Mouse (Mus musculus) liver, embryonic 16.5 days (tissue): ENCODE measurements around the gene Cdc42se2. TPM values are rescaled to one million over a fixed set of nuclear protein-coding genes. Genes with fewer than 3 reads are reported as not detected.

Source experiments
- ATAC-seq: fragments of 200-750 bp; cut with Nextera tagmentation; 2 replicates; pipeline ENCODE4 v1.8.0; 2017; ENCODE audit warnings: low read depth, mild to moderate bottlenecking, moderate number of reproducible peaks, moderate library complexity
- H3K27ac ChIP-seq: fragments of 300-500 bp; sonication (generic); 2 replicates; pipeline ENCODE4 v1.5.1; 2014; ENCODE audit warnings: mild to moderate bottlenecking, low read length
- H3K27me3 ChIP-seq: fragments of 300-500 bp; sonication (generic); 2 replicates; pipeline ENCODE4 v1.6.1; 2014; ENCODE audit warnings: low read depth, low read length, mixed read lengths; ENCODE audit not compliant: control insufficient read depth, insufficient read depth
- H3K36me3 ChIP-seq: fragments of 300-500 bp; sonication (generic); 2 replicates; pipeline ENCODE4 v1.6.1; 2014; ENCODE audit warnings: mild to moderate bottlenecking; ENCODE audit not compliant: control insufficient read depth, insufficient read depth
- H3K4me1 ChIP-seq: fragments of 300-500 bp; sonication (generic); 2 replicates; pipeline ENCODE4 v1.6.1; 2014; ENCODE audit warnings: low read depth, low read length, mixed read lengths; ENCODE audit not compliant: control insufficient read depth
- H3K4me2 ChIP-seq: fragments of 300-500 bp; sonication (generic); 2 replicates; pipeline ENCODE4 v1.6.1; 2014; ENCODE audit warnings: low read depth, low read length, mixed read lengths
- H3K4me3 ChIP-seq: fragments of 300-500 bp; sonication (generic); 2 replicates; pipeline ENCODE4 v1.5.1; 2014; ENCODE audit warnings: low read depth, mild to moderate bottlenecking, low read length
- H3K9ac ChIP-seq: fragments of 300-500 bp; sonication (generic); 2 replicates; pipeline ENCODE4 v1.6.1; 2014; ENCODE audit warnings: low read depth, low read length
- H3K9me3 ChIP-seq: fragments of 300-500 bp; sonication (generic); replicated peaks from 2 replicates; pipeline ENCODE4 v1.6.1; 2016; ENCODE audit warnings: low read length; ENCODE audit not compliant: control insufficient read depth
- WGBS: fragments of 180-500 bp; shearing (Covaris S2); extraction: QIAGEN DNeasy Blood & Tissue Kit; methylation state at CpG from one replicate; pipeline ENCODE4 v1.1.7; 2014; ENCODE audit not compliant: insufficient replicate concordance; 5-methylcytosine and 5-hydroxymethylcytosine counted together
- polyA plus RNA-seq: library from polyadenylated mRNA; unstranded; fragments of >200 nt; fragmentation: Nextera tagmentation; extraction: Ambion mirVana; gene quantifications from 2 replicates; pipeline ENCODE4 v1.2.1, GENCODE M21; 2015

The Cdc42se2 gene
- polyA plus RNA-seq, 1 experiment from 2014 or later = 19.1 TPM

- Histone ChIP-seq H3K4me2 (no peak overlapping the region), H3K36me3 (peaks cover 7% of the 10 kb centered on the region), H3K27ac (no peak overlapping the region), H3K4me3 (no peak overlapping the region), H3K9me3 (no peaks in the 10 kb centered on the region), H3K27me3 (no peaks in the 10 kb centered on the region), H3K4me1 (no peaks in the 10 kb centered on the region), H3K9ac (no peak overlapping the region)
- 54% methylated on average over 4 of the region's 4 CpGs for WGBS
- ATAC-seq = no peak
Observed at GRCm38 (mm10) chr11:54695951-54696350, 91.5 kb downstream of the Cdc42se2 start.

GRCm38 (mm10) chr11:54694291-54694690 is 93.2 kb downstream of the Cdc42se2 start:
- ATAC-seq = no peak
- Histone ChIP-seq H3K27me3 (no peaks in the 10 kb centered on the region), H3K9ac (no peak overlapping the region), H3K4me1 (no peaks in the 10 kb centered on the region), H3K4me2 (no peak overlapping the region), H3K27ac (no peak overlapping the region), H3K4me3 (no peak overlapping the region), H3K36me3 (peaks cover 13% of the 10 kb centered on the region), H3K9me3 (no peaks in the 10 kb centered on the region)
- WGBS = 69% methylated on average over 8 of the region's 8 CpGs

GRCm38 (mm10) chr11:54693696-54694095 is 93.8 kb downstream of the Cdc42se2 start:
- H3K36me3 ChIP-seq = peaks cover 13% of the 10 kb centered on the region
- H3K9ac ChIP-seq = no peak overlapping the region
- H3K27me3 ChIP-seq = no peaks in the 10 kb centered on the region
- H3K4me2 ChIP-seq = no peak overlapping the region
- H3K9me3 ChIP-seq = no peaks in the 10 kb centered on the region
- no peak for ATAC-seq
- H3K27ac ChIP-seq = no peak overlapping the region
- no peaks in the 10 kb centered on the region for H3K4me1 ChIP-seq
- WGBS = 78% methylated on average over 6 of the region's 6 CpGs
- no peak overlapping the region for H3K4me3 ChIP-seq

- peaks cover 11% of the 10 kb centered on the region for H3K36me3 ChIP-seq
- no peaks in the 10 kb centered on the region for H3K9me3 ChIP-seq
- ATAC-seq = no peak
- H3K27ac ChIP-seq = no peak overlapping the region
- H3K4me2 ChIP-seq = no peak overlapping the region
- no peak overlapping the region for H3K9ac ChIP-seq
- no peaks in the 10 kb centered on the region for H3K4me1 ChIP-seq
- no peak overlapping the region for H3K4me3 ChIP-seq
- no peaks in the 10 kb centered on the region for H3K27me3 ChIP-seq
- 48% methylated on average over 4 of the region's 4 CpGs for WGBS
Observed at GRCm38 (mm10) chr11:54691179-54691578, 96.3 kb downstream of the Cdc42se2 start.

- Histone ChIP-seq H3K4me3 (no peak overlapping the region), H3K9ac (no peak overlapping the region), H3K27ac (no peak overlapping the region), H3K9me3 (no peaks in the 10 kb centered on the region), H3K4me1 (no peaks in the 10 kb centered on the region), H3K4me2 (no peak overlapping the region), H3K36me3 (peaks cover 11% of the 10 kb centered on the region), H3K27me3 (no peaks in the 10 kb centered on the region)
- no peak for ATAC-seq
- whole genome bisulfite sequencing = 77% methylated on average over 4 of the region's 4 CpGs
Observed at GRCm38 (mm10) chr11:54690171-54690570, 97.3 kb downstream of the Cdc42se2 start.

- no peaks in the 10 kb centered on the region for H3K27me3 ChIP-seq
- H3K36me3 ChIP-seq = peaks cover 10% of the 10 kb centered on the region
- H3K27ac ChIP-seq = no peak overlapping the region
- H3K9ac ChIP-seq = no peak overlapping the region
- H3K9me3 ChIP-seq = no peaks in the 10 kb centered on the region
- WGBS = 79% methylated on average over 2 of the region's 2 CpGs
- H3K4me2 ChIP-seq = no peak overlapping the region
- no peak for ATAC-seq
- no peak overlapping the region for H3K4me3 ChIP-seq
- no peaks in the 10 kb centered on the region for H3K4me1 ChIP-seq
Observed at GRCm38 (mm10) chr11:54684831-54685230, 102.6 kb downstream of the Cdc42se2 start.

- H3K4me3 ChIP-seq = no peak overlapping the region
- H3K27me3 ChIP-seq = no peaks in the 10 kb centered on the region
- WGBS = 82% methylated on average over 2 of the region's 2 CpGs
- H3K4me2 ChIP-seq = no peak overlapping the region
- no peaks in the 10 kb centered on the region for H3K9me3 ChIP-seq
- no peaks in the 10 kb centered on the region for H3K4me1 ChIP-seq
- no peak for ATAC-seq
- H3K27ac ChIP-seq = no peak overlapping the region
- peaks cover 11% of the 10 kb centered on the region for H3K36me3 ChIP-seq
- H3K9ac ChIP-seq = no peak overlapping the region
Observed at GRCm38 (mm10) chr11:54679141-54679540, 108.3 kb downstream of the Cdc42se2 start.

GRCm38 (mm10) chr11:54675792-54676489 is 111.5 kb downstream of the Cdc42se2 start:
- Histone ChIP-seq H3K4me2 (no peak overlapping the region), H3K36me3 (peaks cover 7% of the 10 kb centered on the region), H3K27me3 (no peaks in the 10 kb centered on the region), H3K9me3 (no peaks in the 10 kb centered on the region), H3K4me3 (no peak overlapping the region), H3K9ac (no peak overlapping the region), H3K4me1 (no peaks in the 10 kb centered on the region), H3K27ac (no peak overlapping the region)
- WGBS = 89% methylated on average over 2 of the region's 2 CpGs
- ATAC-seq = no peak

- ATAC-seq = peak; percentile 54; the same call in 1 of the 2 replicates
- H3K9ac ChIP-seq = no peak overlapping the region
- 78% methylated on average over 8 of the region's 8 CpGs for WGBS
- H3K27me3 ChIP-seq = no peaks in the 10 kb centered on the region
- no peaks in the 10 kb centered on the region; the same call in 1 of the 2 replicates for H3K36me3 ChIP-seq
- H3K27ac ChIP-seq = no peak overlapping the region
- no peaks in the 10 kb centered on the region for H3K4me1 ChIP-seq
- no peak overlapping the region for H3K4me3 ChIP-seq
- no peaks in the 10 kb centered on the region for H3K9me3 ChIP-seq
- no peak overlapping the region for H3K4me2 ChIP-seq
Observed at GRCm38 (mm10) chr11:54673575-54674298, 113.7 kb downstream of the Cdc42se2 start.
